Mouse (Mus musculus) right cerebral cortex, adult 18-20 months (tissue): Measurements from ENCODE around the gene Samd4b.
"Not testable (repeated sequence)": the region's sequence is repeated elsewhere in the genome, so short reads cannot be mapped to it uniquely, and the experiment has no call there.

Source experiments
- DNase-seq: peaks from one replicate; pipeline ENCODE4 v3.0.0; 2022; ENCODE audit warnings: mixed read lengths

Gene Samd4b

DNA sequence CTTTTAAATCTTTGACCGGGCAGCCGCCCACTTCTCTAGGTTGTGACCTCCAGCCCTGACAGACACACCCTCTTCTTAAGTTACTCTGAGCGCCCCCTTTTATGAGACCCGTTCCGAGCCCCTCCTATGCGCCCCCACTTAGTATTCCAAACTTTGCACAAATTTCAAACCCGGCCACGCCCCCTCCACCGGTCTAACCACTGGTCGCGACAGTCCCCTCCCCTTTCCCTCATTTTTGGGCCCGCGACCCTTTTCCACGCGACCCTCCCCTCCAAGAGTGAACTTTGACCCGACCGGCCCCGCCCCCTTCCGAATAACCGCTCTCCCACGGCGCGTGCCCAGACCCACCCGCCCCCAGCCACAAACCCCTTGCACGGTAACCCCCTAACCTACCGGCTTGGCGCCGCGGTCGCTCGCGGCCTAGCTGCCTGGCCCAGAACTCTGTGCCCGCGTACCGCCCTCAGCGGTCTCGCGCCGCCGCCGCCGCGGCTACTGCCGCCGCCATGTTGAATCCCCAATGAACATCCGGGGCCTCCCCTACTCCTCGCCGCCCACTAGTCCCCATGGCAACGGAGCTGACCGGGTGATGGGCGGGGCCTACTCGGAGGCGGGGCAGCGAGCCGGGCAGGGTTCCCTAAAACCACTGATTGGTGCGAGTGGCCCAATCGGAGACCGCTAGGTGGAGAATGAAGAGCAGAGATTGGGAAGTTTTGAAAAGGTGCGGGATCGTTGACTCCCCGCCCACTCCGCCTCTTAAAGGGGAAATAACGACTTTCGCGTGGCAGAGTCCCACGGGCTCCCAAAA lies at the start of gene Samd4b, which contains the start of gene Pak4:
Gene Samd4b (minus strand): TSS at position 503 of the 805 bp plus-strand sequence.
Gene Pak4 (minus strand): TSS at position 544 of the 805 bp plus-strand sequence.
- peak; percentile 99 for DNase-seq

GRCm38 (mm10) chr7:28647016-28647415 lies 49.1 kb upstream of the Samd4b start:
- DNase-seq = no peak

- no peak for DNase-seq
Measured at GRCm38 (mm10) chr7:28645947-28646475, 48.1 kb upstream of the Samd4b start.

DNA sequence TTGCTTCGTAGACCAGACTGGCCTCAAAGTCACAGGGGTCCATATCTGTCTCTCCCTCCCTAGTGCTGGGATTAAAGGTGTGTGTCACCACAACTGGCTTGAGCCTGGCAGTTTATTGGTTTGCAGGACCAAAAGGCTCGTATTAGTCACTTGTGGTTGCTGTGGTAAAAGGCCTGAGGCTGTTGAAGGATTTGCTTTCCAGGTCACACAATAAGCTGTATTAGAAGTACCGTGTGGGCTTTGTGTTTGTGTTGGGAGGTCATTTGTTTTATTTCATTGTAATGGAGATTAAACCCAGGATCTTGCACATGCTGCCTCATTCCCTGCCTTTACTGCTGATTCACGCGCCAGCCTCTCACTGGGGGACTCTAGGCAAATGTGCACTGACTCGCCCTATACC lies 47.4 kb upstream of the Samd4b start:
- no peak for DNase-seq

- DNase-seq = no peak
Measured at GRCm38 (mm10) chr7:28641546-28641945, 43.6 kb upstream of the Samd4b start.

- DNase-seq = no peak
Measured at GRCm38 (mm10) chr7:28637511-28637910, 39.6 kb upstream of the Samd4b start.

GRCm38 (mm10) chr7:28634128-28634527 lies 36.2 kb upstream of the Samd4b start:
- DNase-seq = no peak

DNA sequence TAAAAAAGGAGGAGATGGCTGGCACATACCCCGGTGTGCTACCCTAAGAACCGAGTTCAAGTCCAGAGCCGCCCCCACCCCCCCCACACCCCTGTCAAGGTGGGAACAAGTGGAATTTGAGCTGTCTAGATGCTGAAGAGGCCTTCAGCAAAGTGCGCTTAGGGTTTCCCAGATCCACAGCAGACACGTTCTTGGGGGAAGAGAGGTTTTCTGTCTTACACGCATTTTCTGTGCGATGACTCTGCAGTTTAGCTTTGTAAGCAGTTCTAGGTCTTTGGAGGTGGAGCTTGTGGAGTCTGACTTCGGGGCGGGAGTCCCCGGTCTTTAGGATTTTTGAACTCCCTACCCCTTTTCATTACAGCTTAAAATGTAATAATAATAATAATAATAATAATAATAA lies 33.1 kb upstream of the Samd4b start, which contains the start of gene Acp7:
Gene Acp7 (minus strand): TSS at position 260 of the 400 bp plus-strand sequence.
- no peak for DNase-seq

- no peak for DNase-seq
Measured at GRCm38 (mm10) chr7:28624791-28625190, 26.8 kb upstream of the Samd4b start.

DNA sequence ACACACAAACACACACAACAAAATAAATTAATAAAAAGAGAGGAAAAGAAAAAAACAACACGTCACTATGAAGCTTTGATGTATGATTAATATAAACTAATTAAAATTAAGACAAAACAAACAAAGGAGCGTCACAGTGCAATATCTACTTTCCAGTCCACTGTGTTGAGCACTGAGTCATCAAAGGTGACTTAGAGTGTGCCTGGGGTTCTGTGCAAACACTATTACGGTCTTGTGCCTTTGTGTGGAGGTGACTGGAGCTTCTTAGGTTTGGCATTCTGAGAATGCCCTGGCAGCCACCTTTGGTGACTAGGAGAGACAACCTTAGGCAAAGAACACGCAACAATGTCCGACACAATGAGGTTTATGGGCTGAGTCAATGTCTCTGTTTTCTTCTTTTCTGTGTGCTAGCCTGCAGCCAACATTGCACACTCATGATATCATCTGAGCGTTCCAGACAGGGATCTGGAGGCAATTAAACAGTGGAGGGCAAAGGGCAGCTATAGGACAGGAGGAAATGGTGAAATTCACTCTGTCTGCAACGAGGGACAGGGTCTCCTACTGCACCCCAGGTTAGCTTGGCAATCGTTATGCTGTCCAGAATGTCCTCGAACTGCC lies 21.3 kb upstream of the Samd4b start:
- no peak for DNase-seq

DNA sequence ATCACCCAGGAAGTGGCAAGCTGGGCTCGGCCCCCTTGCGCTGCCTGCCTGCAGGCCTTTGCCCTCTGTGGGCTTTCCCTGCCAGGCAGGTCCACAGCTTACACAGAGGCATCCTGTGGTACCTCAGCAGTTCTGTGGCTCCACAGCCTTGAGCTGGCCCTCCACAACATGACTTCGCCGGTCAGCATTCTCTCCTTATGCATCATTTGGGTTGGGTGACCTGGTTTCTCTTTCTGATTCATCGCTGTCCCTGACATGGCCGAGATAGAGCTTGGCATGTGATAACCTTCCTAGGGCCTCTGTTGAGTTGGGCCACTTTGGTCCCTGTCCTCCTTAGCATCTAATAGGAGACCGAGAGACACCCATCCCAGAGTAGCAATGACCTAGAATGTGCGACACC lies 8.0 kb upstream of the Samd4b start:
- no peak for DNase-seq

DNA sequence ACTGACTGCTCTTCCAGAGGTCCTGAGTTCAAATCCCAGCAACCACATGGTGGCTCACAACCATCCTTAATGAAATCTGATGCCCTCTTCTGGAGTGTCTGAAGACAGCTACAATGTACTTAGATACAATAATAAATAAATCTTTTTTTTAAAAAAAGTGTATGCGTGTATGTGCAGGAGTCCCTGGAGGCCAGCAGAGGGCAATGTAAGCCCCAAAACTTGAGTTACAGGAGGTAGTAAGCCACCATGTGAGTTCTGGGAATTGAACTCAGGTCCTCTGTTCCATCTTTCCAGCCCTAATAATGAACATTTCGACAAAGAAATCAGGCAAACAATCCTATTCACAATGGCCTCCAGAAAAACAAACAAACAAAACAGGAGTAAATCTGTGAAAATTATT lies 5.8 kb upstream of the Samd4b start:
- not testable (repeated sequence) for DNase-seq

DNA sequence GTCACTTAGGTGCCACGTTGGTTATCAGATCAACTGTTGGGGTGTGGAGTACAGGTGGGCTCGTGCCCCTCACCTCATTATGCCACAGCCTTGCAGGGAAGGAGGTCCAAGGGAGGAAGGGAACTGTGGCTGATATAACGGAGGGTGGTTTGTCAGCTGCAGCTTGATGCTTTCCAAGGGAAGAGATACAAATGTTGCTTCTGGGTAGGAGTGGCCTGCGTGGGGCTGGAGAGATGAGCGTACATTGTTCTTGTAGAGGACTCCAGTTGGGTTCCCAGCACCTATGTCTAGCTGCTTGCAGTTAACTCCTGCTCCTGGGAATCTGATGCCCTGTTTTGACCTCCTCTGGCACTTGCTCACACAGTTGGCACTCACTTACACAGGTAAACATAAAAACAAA lies 5.2 kb upstream of the Samd4b start:
- no peak for DNase-seq

GRCm38 (mm10) chr7:28601668-28602067 lies 3.7 kb upstream of the Samd4b start:
- DNase-seq = peak; percentile 66

DNA sequence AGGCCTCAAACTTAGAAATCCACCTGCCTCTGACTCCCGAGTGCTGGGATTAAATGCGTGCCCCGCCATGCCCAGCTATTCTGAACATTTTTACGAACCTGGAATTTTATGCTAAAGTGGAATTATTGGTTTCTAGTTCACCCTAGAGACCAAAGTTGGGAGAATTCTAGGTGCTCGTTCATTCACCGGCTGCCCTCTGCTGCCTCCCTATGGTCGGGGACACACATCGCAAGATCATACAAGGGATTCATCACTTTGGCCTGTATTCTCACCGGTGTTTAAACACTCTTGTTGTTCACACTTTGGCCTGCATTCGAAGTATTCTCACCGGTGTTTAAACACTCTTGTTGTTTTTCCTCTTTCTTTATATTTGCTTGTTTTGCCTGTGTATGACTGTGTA lies 3.1 kb upstream of the Samd4b start:
- peak; percentile 66 for DNase-seq

DNA sequence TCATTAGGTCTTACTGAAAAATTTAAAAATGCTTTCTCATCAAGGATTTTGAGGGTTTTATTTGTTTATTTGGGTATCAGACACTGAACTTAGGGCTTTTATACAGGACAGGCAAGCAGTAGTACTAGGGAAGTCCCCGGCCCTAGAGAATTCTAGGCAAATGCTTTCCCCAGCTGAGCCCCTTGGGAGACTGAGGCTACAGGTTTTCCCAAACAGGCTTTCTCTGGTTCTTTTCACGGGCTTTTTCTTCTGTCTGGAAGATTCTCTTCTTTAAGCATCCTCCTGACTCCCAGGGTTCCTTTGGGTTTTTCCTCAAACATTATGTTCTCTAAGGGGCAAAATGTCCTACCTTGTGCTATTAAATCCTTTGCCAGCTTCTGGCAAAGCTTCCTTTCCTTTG lies 1.0 kb upstream of the Samd4b start:
- DNase-seq = no peak

- DNase-seq = no peak
Measured at GRCm38 (mm10) chr7:28597277-28597570, 720 bp downstream of the Samd4b start.

- DNase-seq = no peak
Measured at GRCm38 (mm10) chr7:28596436-28597276, 1.3 kb downstream of the Samd4b start.

DNA sequence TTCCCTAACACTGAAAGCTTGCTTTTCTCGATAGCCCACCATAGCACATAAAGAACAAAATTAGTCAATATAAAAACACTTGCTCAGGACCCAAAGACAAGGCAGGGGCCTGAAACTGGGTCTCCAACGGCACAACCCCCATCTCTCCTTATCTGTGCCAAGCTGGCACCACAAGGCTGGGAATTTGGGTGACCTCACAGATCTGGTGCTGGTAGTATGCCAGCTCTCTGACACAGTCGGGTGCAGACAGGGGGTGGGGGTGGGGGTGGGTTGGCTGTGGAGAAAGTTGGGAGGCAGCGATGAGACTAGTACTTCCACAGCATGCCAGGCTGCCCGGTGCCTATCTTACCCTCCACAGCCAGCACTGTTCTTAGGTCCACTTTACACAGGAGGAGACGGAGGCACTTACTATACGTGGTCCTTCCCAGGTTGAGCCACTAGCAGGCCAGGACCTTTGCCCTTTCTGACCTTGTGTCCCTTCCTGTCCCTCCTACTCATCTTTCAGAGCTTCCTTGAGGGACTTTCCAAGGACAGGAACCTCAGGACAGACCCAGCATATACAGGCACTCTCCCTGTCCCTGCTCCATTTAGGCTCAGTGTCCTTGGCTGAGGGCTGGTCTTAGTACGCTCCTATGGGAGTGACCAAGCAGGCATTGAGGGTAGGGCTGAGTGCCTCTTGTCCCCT lies 2.1 kb downstream of the Samd4b start:
- no peak for DNase-seq

DNA sequence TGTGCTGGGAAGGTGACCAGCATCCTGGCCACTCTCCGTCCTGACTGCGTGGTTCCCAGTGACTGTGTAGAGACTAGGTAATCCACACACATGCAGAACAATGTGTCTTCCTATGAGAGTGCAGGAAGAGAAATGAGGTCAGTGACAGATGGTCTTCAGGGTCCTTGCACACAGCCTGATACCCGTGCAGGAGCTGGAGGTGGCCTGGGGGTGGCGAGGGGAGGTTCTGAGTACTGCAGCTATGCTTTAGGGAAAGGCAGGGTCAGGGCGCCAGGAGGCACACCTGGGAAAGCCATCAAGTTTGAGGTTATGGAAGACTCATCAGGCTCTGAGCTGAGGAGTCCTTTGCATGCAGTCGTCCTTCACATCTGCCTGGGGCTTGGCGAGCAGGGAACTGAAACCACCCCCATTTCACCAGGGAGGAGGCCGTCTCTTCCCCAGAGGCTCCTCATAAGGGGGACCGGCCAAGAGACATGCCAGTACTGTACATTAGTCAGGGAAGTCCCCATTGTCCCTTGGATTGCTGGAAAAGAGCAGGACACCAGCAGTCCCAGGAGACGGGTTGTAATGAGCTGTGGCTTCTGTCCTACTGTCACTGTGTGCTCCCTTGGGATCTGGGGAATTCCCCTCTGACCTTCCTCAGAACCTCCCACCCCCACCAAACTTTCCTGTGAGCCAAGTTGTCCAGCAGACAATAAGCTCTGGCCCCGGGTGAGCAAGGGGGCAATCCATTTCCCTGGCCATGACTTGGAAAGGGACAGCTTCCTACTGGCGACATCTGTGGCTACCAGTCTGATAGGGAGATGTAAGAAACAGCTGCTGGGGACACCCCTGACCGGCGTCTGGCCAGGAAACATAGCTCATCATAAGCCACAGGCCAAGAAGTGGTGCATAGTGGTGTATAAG lies 4.5 kb downstream of the Samd4b start:
- DNase-seq = no peak

DNA sequence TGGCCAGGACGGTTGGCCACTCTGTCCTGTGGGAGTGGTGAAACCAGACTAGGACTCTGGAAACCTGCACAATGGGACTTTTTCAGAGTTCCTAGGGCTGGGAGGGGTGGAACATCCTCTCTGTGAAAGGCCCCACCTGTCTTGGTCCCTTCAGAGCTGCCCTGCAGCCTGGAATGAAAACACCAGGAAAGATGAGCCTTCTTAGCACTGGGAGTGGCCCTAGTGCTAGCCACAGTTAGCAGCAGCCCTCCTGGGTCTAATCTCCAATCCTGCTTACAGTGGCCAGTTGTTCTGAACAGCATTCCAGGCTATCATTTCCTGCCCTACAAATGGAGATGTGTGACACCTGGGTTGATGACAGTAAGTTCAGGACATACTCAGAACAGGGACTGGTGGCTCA lies 6.1 kb downstream of the Samd4b start:
- no peak for DNase-seq

DNA sequence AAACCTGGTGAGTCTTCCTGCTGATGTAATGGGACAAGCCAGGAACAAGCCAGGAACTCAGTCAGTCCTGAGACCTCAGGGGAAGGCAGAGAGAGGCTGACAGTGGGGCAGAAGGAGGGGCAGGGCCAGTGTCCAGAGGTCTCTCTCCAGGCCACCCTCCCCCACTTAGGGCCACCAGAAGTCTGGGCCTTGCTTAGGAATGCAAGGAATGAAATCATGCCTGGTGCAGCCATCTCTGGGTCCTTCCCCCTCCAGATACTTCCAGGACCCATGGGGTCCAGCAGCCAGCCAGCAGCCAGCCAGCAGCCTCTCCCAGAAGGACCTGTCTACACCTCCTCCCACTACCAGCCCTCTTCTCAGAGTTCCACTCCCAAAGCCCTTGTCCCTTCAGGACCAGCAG lies 10.3 kb downstream of the Samd4b start:
- no peak for DNase-seq
